Mouse (Mus musculus) layer of hippocampus, postnatal 10 days (tissue): ENCODE data around the gene Ubn1. TPM values are rescaled to one million over a fixed set of nuclear protein-coding genes. Genes with fewer than 3 reads are reported as not detected.

Experiments used
- DNase-seq, 2 experiments: peaks; one replicate each; pipeline ENCODE4 v3.0.0; 2021; ENCODE audit warnings: low spot score in 2 of 2
- total RNA-seq, 2 experiments: library from RNA; stranded (reverse); gene quantifications; 2 replicates each; pipeline ENCODE4 v1.2.3; 2021

Ubn1 gene
- total RNA-seq, 2 experiments from 2014 or later = 34.1 to 36.5 TPM

GRCm38 (mm10) chr16:5070321-5070720, 20.5 kb downstream of the Ubn1 start:
- DNase-seq = peak; percentile 25 to 26

GRCm38 (mm10) chr16:5071974-5072373, 22.1 kb downstream of the Ubn1 start:
- DNase-seq = no peak

- DNase-seq = no peak
Measured at GRCm38 (mm10) chr16:5074341-5074740, 24.5 kb downstream of the Ubn1 start.

GRCm38 (mm10) chr16:5085196-5085595, 35.3 kb downstream of the Ubn1 start:
- no peak for DNase-seq

GRCm38 (mm10) chr16:5086179-5086578, 36.3 kb downstream of the Ubn1 start:
- DNase-seq = no peak

GRCm38 (mm10) chr16:5089021-5089420, 39.2 kb downstream of the Ubn1 start:
- DNase-seq = no peak

GRCm38 (mm10) chr16:5093285-5093684, 43.4 kb downstream of the Ubn1 start:
- no peak for DNase-seq

- DNase-seq = no peak
Measured at GRCm38 (mm10) chr16:5096504-5096903, 46.6 kb downstream of the Ubn1 start.

GRCm38 (mm10) chr16:5101000-5101399, 51.1 kb downstream of the Ubn1 start:
- no peak for DNase-seq

GRCm38 (mm10) chr16:5109877-5110276, 60.0 kb downstream of the Ubn1 start:
- DNase-seq = no peak

GRCm38 (mm10) chr16:5111021-5111420, 61.2 kb downstream of the Ubn1 start:
- DNase-seq = no peak

- no peak for DNase-seq
Measured at GRCm38 (mm10) chr16:5113002-5113550, 63.2 kb downstream of the Ubn1 start.

- no peak for DNase-seq
Measured at GRCm38 (mm10) chr16:5113582-5113981, 63.7 kb downstream of the Ubn1 start.

- no peak for DNase-seq
Measured at GRCm38 (mm10) chr16:5119385-5119784, 69.5 kb downstream of the Ubn1 start.

- no peak for DNase-seq
Measured at GRCm38 (mm10) chr16:5119845-5120244, 70.0 kb downstream of the Ubn1 start.

- no peak for DNase-seq
Measured at GRCm38 (mm10) chr16:5123476-5123875, 73.6 kb downstream of the Ubn1 start.

GRCm38 (mm10) chr16:5130196-5130595, 80.3 kb downstream of the Ubn1 start:
- no peak for DNase-seq

- DNase-seq = no peak
Measured at GRCm38 (mm10) chr16:5130766-5131165, 80.9 kb downstream of the Ubn1 start.

- no peak for DNase-seq
Measured at GRCm38 (mm10) chr16:5131251-5131922, 81.5 kb downstream of the Ubn1 start.

- no peak for DNase-seq
Measured at GRCm38 (mm10) chr16:5132401-5132801, 82.5 kb downstream of the Ubn1 start, which contains the start of gene Ppl. Gene Ppl, minus strand, starts transcription at chr16:5132421.

- DNase-seq = peak; percentile 33 to 44
Measured at GRCm38 (mm10) chr16:5134623-5135330, 84.9 kb downstream of the Ubn1 start.

GRCm38 (mm10) chr16:5135551-5136261, 85.8 kb downstream of the Ubn1 start:
- no peak for DNase-seq
